Mouse (Mus musculus): Measurements from ENCODE around the gene Zc3hav1. TPM values are rescaled to one million over a fixed set of nuclear protein-coding genes. Genes with fewer than 3 reads are reported as not detected.

Gene Zc3hav1
- total RNA-seq, 2 experiments from 2014 or later = 56.9 to 69.1 TPM

DNA sequence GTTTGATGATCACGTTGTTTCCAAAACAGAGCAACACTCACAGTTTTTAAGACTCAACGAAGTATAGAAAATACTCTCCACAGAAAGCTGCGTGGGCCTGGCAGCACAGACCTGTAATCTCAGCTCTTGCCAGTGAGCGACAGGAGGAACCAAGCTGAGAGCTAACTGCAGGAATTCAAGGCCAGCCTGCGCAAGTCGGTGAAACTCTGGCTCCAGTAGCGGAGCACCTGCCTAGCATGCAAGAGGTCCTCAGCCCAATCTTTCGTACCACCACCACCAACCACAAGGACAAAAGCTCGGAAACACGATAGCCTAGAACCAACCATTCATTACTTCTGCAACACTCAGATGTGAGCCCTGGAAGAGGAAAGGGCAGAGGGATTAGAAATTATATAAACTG is 2.0 kb downstream of the Zc3hav1 start:
- peak; percentile 54 to 58 for DNase-seq

DNA sequence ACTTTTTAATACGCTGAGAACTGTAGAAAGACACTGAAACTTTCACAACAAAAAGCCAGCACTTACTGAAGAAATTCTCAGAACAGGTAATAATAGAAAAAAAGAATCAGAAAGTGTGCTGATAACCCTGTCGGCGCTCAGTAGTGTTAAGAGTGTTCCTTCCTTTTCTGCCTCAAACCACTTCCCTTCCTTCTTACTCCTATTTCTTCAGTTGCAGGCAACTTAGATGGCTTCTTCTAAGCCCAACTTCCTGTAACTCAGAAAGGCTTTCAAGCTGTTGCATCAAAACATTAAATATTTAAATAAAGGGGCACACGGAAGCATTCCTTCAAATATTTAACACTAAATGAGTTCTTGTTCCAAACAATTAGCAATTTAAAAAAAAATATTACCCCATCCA is 2.5 kb downstream of the Zc3hav1 start:
- DNase-seq = no peak

DNA sequence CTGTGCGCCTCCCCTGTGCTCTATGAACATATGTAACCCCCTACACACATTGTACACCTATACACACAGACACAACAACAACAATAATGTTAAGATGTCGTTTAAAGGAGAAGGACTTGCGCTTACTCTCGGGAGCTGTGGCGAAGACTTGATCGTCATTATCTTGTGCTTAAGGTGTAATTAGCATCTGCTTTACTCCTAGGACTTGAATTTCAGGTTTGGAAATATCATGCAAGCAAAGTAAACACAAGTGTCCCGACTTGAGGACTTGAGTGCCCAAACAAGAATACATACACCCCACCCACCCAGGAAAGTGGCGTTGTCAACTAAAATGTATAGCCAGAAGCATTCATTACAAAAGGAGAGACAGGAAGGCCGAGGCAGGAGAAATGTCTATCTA is 4.6 kb downstream of the Zc3hav1 start:
- no peak for DNase-seq

DNA sequence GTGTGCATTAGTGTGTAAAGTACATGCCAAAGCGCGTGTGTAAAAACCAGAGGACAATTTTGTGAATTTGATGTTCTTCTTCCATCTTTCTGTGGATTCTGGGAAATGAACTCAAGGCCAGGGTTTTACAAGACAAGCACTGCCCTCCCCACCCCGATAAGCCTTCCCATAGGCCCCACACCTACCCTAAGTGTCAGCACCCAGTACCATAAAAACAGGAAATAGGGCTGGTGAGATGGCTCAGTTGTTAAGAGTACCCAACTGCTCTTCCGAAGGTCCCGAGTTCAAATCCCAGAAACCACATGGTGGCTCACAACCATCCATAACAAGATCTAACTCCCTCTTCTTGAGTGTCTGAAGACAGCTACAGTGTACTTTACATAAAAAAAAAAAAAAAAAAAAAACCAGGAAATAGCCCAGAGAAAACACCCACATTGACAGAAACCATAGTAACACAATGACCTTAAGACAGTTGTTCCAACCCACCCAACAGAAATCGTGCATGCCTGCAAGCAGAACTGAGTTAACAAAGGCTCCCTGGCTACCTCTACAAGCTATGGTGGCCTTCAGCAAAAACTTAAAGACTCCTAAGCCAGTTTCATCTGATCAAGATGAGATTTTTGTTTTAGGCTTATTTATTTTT is 5.5 kb downstream of the Zc3hav1 start:
- no peak for DNase-seq

DNA sequence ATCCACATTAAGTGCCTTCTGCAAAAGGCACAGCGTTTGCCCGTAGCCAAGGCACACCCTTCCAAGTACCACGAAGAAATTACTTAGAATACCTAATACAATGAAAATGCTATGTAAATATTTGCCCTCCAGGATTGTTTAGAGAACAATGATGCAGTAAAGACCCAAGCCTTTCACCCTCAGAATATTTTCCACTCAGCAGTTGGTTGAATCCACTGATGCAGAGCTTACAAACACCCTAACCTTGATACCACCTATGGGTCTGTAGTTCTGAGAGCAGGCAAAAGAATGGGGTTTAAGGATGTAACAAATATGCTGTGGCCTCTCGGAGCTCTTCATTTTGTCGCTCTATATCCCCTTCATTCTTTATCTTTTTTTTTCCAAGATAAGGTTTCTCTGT is 6.5 kb downstream of the Zc3hav1 start:
- DNase-seq = no peak

DNA sequence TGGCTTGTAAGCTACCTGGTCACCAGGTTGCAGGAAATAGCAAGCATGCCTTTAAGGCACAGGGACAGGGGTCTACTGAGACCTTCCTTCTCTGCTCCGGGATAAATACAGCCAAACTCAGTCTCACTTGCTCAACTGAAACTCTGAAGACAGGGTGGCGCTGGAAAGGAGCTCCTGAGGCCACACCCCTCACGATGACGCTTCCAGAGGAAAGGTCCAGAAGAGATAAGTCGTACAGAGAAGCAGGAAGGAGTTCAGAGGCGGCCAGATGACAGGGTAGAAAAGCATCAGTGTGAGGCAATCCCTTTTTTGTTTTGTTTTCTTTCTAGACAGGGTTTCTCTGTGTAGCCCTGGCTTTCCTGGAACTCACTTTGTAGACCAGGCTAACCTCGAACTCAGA is 8.6 kb downstream of the Zc3hav1 start:
- DNase-seq = peak; percentile 82 to 84

DNA sequence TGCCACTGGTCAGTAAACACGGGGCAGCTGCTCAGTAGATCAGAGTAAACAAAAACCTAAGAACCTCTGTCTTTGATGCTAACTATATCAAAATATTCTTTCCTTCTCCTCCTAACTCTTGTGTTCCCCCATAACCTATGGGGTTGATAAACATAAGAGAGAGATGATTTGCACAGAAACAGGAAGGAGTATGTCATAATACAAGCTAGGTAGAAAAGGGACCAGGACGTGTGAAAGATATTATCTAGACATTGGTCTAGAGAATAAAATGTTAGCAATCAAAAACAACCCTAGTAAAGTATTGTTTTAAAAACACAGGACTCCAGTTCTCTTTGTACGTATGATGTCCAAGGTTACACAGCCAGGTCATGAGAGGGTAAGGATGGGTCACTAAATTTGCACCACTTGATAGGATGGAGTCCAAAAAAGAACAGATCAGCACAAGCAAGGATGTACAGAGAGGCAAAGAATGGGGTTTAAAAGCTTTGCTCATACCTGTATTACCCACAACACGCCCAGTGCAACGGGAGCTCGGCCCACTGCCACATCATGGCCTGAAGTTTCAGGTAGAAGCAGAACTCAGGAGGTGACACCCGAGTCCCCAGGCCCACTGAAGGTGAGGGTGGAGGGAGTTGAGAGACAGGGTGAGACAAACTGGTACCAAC is 10.3 kb downstream of the Zc3hav1 start:
- DNase-seq = no peak

DNA sequence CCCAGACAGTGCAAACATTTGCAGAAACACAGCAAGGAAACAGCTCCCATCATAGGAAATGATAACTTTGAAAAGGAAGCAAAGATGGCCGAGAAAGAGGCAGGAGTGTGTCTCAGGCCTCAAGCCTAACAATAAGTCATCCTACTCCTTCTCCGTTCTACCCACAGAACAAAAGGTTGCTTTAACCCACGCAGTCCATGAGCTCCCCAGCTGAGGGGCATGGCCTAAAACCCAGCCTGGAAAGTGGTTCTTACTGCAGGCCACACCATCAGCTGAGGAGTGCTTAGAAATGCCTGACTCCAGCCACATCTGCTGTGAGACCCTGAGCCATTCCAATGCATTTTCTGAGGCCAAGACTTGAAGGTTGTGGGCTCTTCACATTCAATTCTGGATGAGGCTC is 10.8 kb downstream of the Zc3hav1 start:
- no peak for DNase-seq

DNA sequence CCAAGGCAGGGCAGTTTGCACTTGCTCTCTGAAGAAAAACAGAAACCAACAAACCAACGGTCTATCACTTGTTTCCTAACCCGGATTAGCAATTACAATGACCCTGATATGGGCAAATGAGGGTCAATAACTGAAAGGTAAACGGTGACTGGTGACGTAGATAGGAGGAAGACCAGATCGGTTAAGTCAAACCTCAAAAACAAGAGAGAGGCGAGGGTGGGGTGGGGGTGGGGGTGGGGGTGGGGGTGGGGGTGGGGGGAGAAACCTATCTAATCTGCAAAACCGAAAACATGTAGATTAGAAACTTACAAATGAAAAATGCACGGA is 11.8 kb downstream of the Zc3hav1 start:
- no peak for DNase-seq

DNA sequence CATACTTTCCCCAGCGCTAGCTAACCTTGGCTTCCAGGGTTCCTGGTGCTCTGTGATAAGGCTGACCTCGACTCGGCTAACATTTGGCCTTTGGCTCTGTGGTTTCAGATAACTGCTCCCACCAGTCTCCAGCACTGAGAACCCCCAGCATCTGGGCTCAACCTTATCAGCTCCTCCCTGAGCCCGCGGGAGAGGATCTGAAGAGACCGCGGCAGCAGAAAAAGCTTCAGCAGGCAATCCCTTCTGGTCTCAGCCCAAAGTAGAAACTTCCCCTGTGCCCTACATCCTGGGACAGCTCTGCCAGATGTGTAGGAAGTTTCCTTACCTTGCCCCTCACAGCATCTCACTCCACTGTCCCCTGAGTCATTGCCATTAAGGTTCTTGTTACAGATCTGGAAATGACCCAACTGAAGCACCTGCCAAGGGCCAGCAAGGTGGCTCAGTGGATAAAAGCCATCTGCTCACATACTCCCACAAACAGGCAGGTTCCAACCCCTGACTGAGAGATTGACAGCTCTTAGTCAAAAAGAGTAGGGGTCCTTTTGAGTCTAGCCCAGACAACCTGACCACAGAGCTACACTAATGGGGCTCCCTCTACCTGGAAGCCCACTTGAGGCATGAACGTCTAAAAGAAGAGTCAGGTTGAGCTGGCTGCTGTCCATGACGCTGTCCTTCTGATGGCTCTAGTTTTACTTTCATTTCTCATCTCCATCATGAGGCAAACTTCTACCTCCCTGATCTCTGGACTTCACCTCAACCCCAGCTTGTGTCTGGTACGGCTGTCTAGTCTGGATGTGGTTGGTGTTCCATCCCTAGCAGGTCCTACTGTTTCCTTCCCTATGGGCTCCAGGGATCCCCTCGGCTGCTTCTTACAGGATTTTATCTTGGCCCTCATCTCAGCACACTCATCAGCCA is 12.4 kb downstream of the Zc3hav1 start:
- DNase-seq = peak; percentile 27 to 41

DNA sequence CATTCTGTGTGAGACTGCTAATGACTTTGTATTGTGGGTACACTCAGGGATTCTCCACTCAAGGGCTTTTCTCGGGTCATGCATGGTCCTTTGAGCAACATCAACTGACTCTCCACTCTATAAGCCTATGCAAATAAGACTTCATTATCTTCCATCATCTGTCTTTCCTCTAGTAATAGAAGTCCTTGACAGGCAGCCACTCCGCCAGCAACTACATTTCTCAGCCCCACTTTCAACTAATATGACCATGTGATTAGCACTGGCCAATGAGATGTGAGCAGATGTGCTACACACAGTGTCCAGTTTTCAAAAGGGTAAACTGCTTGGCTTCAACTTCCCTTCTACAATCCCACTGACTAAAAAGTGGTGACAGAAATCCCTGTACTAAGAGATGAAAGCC is 15.3 kb downstream of the Zc3hav1 start:
- DNase-seq = peak in 1 of 2 experiments; percentile 24

DNA sequence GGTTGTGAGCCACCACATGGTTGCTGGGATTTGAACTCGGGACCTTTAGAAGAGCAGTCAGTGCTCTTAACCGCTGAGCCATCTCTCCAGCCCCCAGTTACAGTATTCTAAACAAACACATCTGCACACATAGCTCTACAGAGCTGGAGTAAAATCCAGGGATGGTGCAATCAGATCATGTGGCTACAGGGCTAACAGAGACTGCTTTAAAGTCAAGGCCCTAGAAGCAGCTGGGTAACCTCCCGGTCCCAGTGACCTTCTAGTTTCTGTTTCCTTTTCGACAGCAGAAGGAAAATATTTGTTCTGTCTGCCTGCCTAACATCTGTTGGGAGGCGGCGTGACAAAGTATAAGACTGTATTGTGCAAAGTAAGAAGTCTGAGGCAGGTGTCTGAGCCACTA is 16.5 kb downstream of the Zc3hav1 start:
- DNase-seq = peak; percentile 60 to 73

DNA sequence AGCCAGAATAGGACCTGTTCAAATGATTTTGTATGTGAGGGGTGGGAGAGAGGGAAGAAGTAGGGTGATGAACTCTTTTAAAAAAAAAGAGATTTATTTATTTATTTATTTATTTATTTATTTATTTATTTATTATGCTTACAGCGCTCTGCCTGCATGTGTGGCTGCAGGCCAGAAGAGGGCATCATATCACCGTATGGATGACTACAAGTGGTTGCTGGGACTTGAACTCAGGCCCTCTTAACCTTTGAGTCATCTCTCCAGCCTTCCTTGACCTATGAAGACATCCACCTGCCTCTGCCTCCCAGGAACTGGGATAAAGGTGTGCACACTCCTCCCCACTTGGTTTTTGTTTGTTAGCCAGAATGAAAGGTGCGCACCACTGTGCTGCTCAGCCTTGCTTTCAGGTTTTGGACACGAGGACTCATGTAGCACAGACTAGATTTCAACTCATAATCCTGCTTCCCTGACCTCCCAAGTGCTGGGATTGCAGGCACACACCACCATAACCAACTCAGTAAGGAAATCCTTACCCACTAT is 17.2 kb downstream of the Zc3hav1 start:
- peak in 1 of 2 experiments; percentile 43 for DNase-seq

DNA sequence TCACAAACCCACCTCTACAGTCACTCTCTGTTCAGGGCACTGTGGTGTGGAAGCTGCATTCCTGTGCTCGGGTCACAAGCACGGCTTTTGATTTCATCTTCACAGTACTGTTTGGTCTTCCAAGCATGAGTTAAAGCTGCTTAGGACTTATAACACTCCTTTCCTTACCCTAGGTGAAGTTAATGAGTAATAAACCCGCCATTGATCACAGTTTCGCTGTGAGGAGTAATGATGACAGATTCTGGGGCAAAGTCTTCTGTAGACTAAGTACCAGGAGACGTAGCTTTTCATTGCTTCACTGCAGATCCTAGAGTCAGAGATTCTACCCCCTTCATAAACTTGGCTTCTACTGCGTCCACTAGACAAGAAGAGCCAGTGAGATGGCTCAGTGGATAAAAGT is 19.1 kb downstream of the Zc3hav1 start:
- DNase-seq = no peak

DNA sequence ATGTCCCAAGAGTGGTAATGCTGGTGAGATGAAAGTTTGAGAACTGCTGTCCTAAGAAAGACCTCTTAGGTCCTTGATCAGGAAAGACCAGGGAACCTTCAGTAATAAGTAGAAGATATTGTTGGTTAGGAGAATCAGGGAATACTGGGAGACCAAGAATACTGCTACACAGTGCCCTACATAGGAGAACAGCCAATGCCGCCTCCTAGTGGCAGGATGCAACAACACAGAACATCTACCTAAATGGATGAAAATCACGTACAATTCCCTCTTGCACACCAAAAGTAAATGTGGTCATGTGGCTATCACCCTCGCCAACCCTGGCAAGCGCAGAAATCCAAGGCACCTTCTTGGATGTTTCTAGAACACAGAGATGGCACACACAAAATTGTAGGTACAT is 27.8 kb downstream of the Zc3hav1 start:
- DNase-seq = peak; percentile 21 to 39

DNA sequence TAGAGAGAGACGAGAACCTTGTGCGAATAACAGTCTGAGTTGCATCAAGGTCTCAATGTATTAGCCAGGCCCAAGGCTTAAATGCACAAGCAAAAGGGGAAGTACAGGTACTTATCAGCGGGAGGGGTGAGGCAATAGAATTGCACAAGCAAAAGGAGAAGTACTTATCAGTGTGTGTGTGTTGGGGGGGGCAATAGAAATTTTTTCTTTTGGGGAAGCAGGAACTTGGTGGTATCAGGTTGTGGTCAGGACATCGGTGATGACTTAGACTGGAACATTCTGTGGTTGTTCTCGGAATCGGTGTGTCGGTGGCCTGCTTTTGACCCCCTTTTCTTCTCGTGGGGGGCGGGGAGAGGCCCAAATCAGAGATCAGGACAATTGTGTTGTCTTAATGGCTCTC is 33.8 kb downstream of the Zc3hav1 start:
- DNase-seq = no peak

DNA sequence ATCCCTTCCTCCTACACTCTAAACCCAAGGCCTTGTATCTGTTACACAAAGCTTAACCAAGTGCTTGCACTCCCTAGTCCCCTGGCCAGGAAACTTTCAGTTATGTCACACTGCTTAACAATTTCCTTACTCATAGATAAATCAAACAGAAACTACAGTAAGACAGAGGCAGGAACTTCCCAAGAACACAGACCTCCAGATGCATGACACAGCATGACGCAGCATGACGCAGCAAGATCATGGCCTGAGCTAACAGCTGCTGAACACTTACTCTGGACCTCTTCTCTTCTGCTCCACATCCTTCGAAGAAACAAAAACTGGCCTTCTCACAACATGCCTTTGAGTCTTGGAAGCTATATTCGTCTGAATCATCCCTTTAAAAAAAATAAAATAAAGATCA is 38.4 kb downstream of the Zc3hav1 start:
- no peak for DNase-seq

DNA sequence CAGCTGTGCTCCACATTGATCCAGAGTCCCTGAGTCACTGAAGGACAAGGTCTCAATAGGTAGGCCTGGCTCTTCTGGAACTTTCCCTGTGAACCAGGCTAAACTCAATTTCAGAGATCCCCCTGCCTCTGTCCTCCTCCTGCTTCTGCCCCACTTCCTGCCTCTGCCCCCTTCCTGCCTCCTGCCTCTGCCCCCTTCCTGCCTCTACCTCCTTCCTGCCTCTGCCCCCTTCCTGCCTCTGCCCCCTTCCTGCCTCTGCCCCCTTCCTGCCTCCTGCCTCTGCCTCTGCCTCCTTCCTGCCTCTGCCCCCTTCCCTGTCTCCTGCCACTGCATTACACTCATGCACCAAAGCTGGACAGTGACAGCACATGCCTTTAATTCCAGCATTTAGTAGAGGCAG is 44.7 kb downstream of the Zc3hav1 start:
- no peak for DNase-seq

DNA sequence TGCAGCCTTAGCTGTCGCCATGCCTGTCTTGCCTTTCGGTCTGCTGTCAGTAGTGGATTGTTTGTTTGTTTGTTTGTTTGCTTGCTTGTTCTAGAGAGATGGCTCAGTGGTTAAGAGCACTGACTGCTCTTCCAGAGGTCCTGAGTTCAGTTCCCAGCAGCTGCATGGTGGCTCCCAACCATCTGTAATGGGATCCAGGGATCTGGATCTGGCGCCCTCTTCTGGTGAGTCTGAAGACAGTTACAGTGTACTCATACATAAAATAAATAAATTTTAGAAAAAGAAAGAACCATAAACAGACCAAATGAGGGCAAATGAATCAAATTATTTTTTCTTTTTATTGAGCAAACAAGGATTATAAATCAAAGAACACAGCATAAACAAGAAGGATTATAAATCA is 49.4 kb downstream of the Zc3hav1 start:
- DNase-seq = peak; percentile 4 to 11

DNA sequence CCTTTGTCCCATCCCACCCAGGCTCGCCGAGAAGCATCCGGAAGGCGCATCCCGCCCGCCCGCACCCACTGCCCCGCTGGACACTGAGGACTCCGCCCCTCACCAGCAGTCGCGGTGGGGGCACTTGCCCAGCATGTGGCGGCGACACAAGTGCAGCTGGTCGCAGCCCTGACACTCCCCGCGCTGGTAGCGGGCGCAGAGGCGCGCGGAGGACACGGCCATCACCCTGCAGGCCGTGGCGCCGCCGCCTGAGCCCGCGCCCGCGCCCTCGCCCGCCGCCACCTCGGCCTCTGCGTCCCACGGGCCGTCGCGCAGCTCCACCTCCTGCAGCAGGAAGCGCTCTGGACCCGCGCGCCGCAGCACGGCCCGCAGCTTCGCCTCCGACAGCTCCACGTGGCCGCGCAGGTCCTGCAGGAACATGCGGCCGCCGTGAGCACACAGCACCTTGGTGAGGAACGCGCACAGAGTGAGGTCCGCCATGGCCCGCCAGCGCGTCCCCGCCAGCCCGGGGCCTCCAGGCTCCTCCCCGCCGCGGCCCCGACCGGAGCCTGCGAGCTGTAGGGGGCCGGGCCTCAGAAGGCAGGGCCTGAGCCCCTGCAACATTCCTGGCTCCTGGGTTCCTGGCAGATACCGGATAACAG is 55.5 kb downstream of the Zc3hav1 start, which contains the start of gene Zc3hav1l:
Zc3hav1l (minus strand) TSS at position 499 of the 641 bp plus-strand sequence.
- peak; percentile 76 to 87 for DNase-seq

DNA sequence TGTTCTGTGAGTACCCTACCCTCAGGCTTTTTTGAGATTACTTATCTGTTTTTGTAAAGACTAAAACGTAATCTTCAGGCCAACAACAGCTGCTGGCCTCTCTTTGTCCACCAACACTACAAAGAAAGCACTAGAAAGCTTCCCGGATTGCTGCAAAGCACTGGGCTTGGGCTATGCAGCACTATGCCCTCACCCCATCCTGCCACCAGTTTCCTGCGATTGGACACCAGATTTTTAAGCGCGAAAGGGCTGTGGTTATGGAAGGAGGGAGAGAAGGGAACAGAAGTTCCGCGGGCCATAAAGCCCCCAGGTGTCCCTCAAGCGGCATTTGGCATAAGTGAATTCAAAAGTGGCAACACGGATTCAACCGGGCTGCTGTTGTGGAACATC is 56.2 kb downstream of the Zc3hav1 start:
- DNase-seq = peak in 1 of 2 experiments; percentile 3

DNA sequence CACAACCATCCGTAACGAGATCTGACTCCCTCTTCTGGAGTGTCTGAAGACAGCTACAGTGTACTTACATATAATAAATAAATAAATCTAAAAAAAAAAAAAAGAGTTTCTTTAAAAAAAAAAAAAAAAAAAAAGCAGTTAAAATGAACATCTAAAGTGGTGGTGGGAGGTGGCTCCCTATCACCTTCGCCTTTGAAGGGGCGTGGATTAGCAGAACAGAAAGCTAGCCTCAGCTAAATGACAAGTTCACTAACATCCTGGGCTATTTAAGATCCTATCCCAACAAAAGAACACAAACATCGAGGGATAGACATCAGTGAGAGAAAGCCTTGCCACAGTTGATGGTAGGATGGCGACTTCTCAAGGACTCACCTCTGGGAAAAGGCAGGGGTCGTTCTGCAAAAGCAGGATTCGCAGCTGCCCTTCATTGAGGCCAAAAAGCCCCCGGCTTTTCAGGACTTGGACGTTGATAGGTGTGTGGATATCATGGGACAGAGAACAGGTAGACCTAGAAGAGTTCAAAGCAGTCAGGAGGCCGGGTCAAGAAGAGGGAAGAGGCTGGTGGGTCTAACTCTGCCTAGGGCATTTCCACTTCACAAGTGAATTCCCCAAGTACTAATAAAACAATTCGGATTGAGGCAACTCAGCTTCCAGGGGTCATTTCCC is 56.7 kb downstream of the Zc3hav1 start:
- DNase-seq = no peak
